Mouse (Mus musculus): Measurements from ENCODE around the gene Bcar1. TPM values are rescaled to one million over a fixed set of nuclear protein-coding genes. Genes with fewer than 3 reads are reported as not detected.

The Bcar1 gene
- total and polyA plus RNA-seq, 3 experiments = 19.1 to 31.3 (median 21.1) TPM

DNA sequence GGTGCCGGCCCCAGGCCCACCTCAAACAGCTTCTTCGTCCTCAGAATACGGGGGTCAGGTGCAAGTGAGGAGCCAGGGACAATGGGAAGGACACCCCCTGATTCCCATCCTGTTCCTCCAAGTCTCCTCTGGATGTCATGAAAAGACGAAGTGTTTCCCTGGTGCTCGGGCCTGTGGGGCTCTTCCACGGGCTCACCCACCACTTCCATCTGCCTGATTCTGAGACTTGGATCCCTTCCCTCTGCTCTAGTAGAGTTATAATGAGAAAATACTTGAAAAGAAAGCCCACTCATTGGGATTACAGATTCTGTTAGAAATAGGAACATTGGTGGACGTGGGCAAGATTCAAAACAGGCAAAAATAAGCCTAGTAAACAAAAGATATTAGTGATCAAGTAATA lies 64.8 kb downstream of the Bcar1 start:
- H3K36me3 ChIP-seq (ENCODE audit: control insufficient read depth, insufficient read depth, low read length) = no peaks in the 10 kb centered on the region
- no peak overlapping the region for H3K9ac ChIP-seq (ENCODE audit: low read depth, low read length)
- WGBS = 96% methylated on average over 7 of the region's 7 CpGs
- H3K4me3 ChIP-seq = no peak overlapping the region
- intact Hi-C loops (cut with DNase I) = loop anchor here (1.0 to 2.0 kb wide), 2 partner anchors 156 to 198 kb away; partner anchors contain the start of gene Tmem170
- H3K27me3 ChIP-seq (ENCODE audit: control insufficient read depth, insufficient read depth, low read length) = no peaks in the 10 kb centered on the region
- no peak overlapping the region for H3K27ac ChIP-seq
- no peak for DNase-seq
- TF ChIP-seq POLR2A (IDR thresholded peaks at IDR 0.05; ENCODE audit: insufficient read depth, low read depth, low read length) (no peak), CTCF (IDR thresholded peaks at IDR 0.05) (no peak), EP300 (IDR thresholded peaks at IDR 0.05; ENCODE audit: insufficient read depth, low read depth, low read length) (no peak)
- H3K4me1 ChIP-seq (ENCODE audit: control insufficient read depth, insufficient read depth, low read length) = no peaks in the 10 kb centered on the region
- H3K79me2 ChIP-seq (replicated peaks; ENCODE audit: control insufficient read depth, insufficient read depth, low read length) = no peaks in the 10 kb centered on the region

GRCm38 (mm10) chr8:111678111-111678510 lies 65.5 kb downstream of the Bcar1 start:
- Histone ChIP-seq H3K27ac (no peak overlapping the region), H3K4me1 (ENCODE audit: control insufficient read depth, insufficient read depth, low read length) (no peaks in the 10 kb centered on the region), H3K9ac (ENCODE audit: low read depth, low read length) (no peak overlapping the region), H3K79me2 (replicated peaks; ENCODE audit: control insufficient read depth, insufficient read depth, low read length) (no peaks in the 10 kb centered on the region), H3K36me3 (ENCODE audit: control insufficient read depth, insufficient read depth, low read length) (no peaks in the 10 kb centered on the region), H3K27me3 (ENCODE audit: control insufficient read depth, insufficient read depth, low read length) (no peaks in the 10 kb centered on the region), H3K4me3 (no peak overlapping the region)
- peak; percentile 35 to 42 for DNase-seq
- TF ChIP-seq POLR2A (IDR thresholded peaks at IDR 0.05; ENCODE audit: insufficient read depth, low read depth, low read length) (no peak), CTCF (IDR thresholded peaks at IDR 0.05) (peak; percentile 84), EP300 (IDR thresholded peaks at IDR 0.05; ENCODE audit: insufficient read depth, low read depth, low read length) (0 out of 2 replicates have a peak, but pooled peaks have one; percentile 49)
- intact Hi-C loops (cut with DNase I) = loop anchor here (1.0 to 2.0 kb wide), 2 partner anchors 157 to 199 kb away; partner anchors contain the start of gene Tmem170
- WGBS = 13% methylated on average over 3 of the region's 3 CpGs

- TF ChIP-seq EP300 (IDR thresholded peaks at IDR 0.05; ENCODE audit: insufficient read depth, low read depth, low read length) (no peak), CTCF (IDR thresholded peaks at IDR 0.05) (peak; percentile 61), POLR2A (IDR thresholded peaks at IDR 0.05; ENCODE audit: insufficient read depth, low read depth, low read length) (no peak)
- no peaks in the 10 kb centered on the region for H3K79me2 ChIP-seq (replicated peaks; ENCODE audit: control insufficient read depth, insufficient read depth, low read length)
- no peaks in the 10 kb centered on the region for H3K27me3 ChIP-seq (ENCODE audit: control insufficient read depth, insufficient read depth, low read length)
- no peaks in the 10 kb centered on the region for H3K36me3 ChIP-seq (ENCODE audit: control insufficient read depth, insufficient read depth, low read length)
- 80% methylated on average over 8 of the region's 8 CpGs for WGBS
- no peak for DNase-seq
- H3K4me3 ChIP-seq = no peak overlapping the region
- no peaks in the 10 kb centered on the region for H3K4me1 ChIP-seq (ENCODE audit: control insufficient read depth, insufficient read depth, low read length)
- intact Hi-C loops (cut with DNase I) = no loop called here
- H3K9ac ChIP-seq (ENCODE audit: low read depth, low read length) = no peak overlapping the region
- no peak overlapping the region for H3K27ac ChIP-seq
Observed at GRCm38 (mm10) chr8:111676237-111676636, 67.4 kb downstream of the Bcar1 start.

DNA sequence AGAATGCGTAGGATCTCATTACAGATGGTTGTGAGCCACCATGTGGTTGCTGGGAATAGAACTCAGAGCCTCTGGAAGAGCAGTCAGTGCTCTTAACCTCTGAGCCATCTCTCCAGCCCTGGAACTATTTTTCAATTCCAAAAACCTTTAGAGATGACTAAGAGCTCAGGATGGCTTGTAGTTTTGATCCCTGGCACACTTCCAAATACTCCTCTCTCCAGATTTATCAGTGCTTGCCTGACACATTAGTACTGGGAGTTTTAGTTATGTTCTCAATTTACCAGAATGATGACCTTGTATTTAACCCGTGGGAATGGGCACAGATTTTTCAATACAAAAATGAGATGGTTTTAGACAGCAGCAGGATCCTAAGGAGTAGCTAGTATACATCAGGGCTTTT lies 76.9 kb downstream of the Bcar1 start:
- no peak overlapping the region for H3K4me3 ChIP-seq
- H3K27ac ChIP-seq = no peak overlapping the region
- H3K4me1 ChIP-seq (ENCODE audit: control insufficient read depth, insufficient read depth, low read length) = no peaks in the 10 kb centered on the region
- H3K9ac ChIP-seq (ENCODE audit: low read depth, low read length) = no peak overlapping the region
- no peaks in the 10 kb centered on the region for H3K36me3 ChIP-seq (ENCODE audit: control insufficient read depth, insufficient read depth, low read length)
- TF ChIP-seq CTCF (IDR thresholded peaks at IDR 0.05) (no peak), POLR2A (IDR thresholded peaks at IDR 0.05; ENCODE audit: insufficient read depth, low read depth, low read length) (no peak), EP300 (IDR thresholded peaks at IDR 0.05; ENCODE audit: insufficient read depth, low read depth, low read length) (no peak)
- H3K27me3 ChIP-seq (ENCODE audit: control insufficient read depth, insufficient read depth, low read length) = no peaks in the 10 kb centered on the region
- H3K79me2 ChIP-seq (replicated peaks; ENCODE audit: control insufficient read depth, insufficient read depth, low read length) = no peaks in the 10 kb centered on the region
- WGBS = 71% methylated on average over 2 of the region's 2 CpGs
- no peak for DNase-seq
- intact Hi-C loops (cut with DNase I) = no loop called here

DNA sequence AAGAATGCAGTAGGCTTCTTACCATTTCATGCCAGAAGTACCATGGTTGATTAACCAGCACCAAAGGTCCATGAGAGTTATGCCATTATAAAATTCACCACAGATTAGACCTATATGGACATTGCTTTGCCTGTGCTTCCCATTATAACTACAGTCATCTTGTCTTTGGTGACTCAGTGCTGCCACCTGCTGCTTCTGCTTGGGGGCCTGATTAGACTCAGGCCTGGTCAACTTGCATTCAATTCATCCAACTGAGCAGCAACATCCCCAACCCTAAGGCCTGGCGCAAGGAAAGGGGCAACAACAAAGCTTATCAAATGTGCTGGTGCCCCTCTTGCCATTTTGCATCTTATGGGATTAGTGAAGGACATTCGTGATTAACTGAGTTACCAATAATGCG lies 81.1 kb downstream of the Bcar1 start:
- Histone ChIP-seq H3K79me2 (replicated peaks; ENCODE audit: control insufficient read depth, insufficient read depth, low read length) (peaks cover under 1% of the 10 kb centered on the region; the same call in 1 of the 2 replicates), H3K4me3 (no peak overlapping the region), H3K27ac (no peak overlapping the region), H3K27me3 (ENCODE audit: control insufficient read depth, insufficient read depth, low read length) (no peaks in the 10 kb centered on the region), H3K4me1 (ENCODE audit: control insufficient read depth, insufficient read depth, low read length) (peaks cover 10% of the 10 kb centered on the region), H3K9ac (ENCODE audit: low read depth, low read length) (no peak overlapping the region), H3K36me3 (ENCODE audit: control insufficient read depth, insufficient read depth, low read length) (peaks cover 5% of the 10 kb centered on the region; the same call in 1 of the 2 replicates)
- peak; percentile 94; the same call in 1 of the 2 replicates for TF ChIP-seq CTCF (IDR thresholded peaks at IDR 0.05)
- TF ChIP-seq EP300 (IDR thresholded peaks at IDR 0.05; ENCODE audit: insufficient read depth, low read depth, low read length) = peak; percentile 78
- TF ChIP-seq POLR2A (IDR thresholded peaks at IDR 0.05; ENCODE audit: insufficient read depth, low read depth, low read length) = no peak
- intact Hi-C loops (cut with DNase I) = loop anchor here (1.0 to 5.0 kb wide), 5 partner anchors 36 to 319 kb away; no protein-coding TSS in a partner anchor
- peak; percentile 78 to 87 for DNase-seq
- WGBS = 85% methylated on average over 3 of the region's 3 CpGs

Small RNA genes within 50 kb of the gene (microRNA-seq; reads per million reads assigned to microRNA genes)
- gene Mir7076 = 0 reads per million in 2 experiments

Other genes with a start within 250 kb of the Bcar1 start
- gene Wdr59, start 221.7 kb downstream of the Bcar1 start, total RNA-seq (2021) = 1 to 10 TPM; 6.9 to 7.0 TPM
- gene Wdr59, start 221.7 kb downstream of the Bcar1 start, polyA plus RNA-seq (2012; rRNA removed) = 5.4 and 8.3 TPM in 2 replicates
- gene Znrf1, start 207.7 kb downstream of the Bcar1 start, total RNA-seq (2021) = 10 to 100 TPM; 54.7 to 59.0 TPM
- 66.7 and 86.2 TPM in 2 replicates for gene Znrf1, start 207.7 kb downstream of the Bcar1 start, polyA plus RNA-seq (2012; rRNA removed)
- 10 to 100 TPM; 43.4 to 53.4 TPM for gene Ldhd, start 113.4 kb downstream of the Bcar1 start, total RNA-seq (2021)
- 52.1 and 56.2 TPM in 2 replicates for gene Ldhd, start 113.4 kb downstream of the Bcar1 start, polyA plus RNA-seq (2012; rRNA removed)
- gene Zfp1, start 100.4 kb downstream of the Bcar1 start, total RNA-seq (2021) = 1 to 10 TPM; 6.3 to 7.6 TPM
- gene Zfp1, start 100.4 kb downstream of the Bcar1 start, polyA plus RNA-seq (2012; rRNA removed) = 4.3 and 6.4 TPM in 2 replicates
- gene Ctrb1, start 52.8 kb downstream of the Bcar1 start, total RNA-seq (2021) = not detected
- gene Ctrb1, start 52.8 kb downstream of the Bcar1 start, polyA plus RNA-seq (2012; rRNA removed) = 0.68 and 0.82 TPM in 2 replicates
- gene Cfdp1, start 110.5 kb upstream of the Bcar1 start, total RNA-seq (2021) = 10 to 100 TPM; 32.7 to 34.4 TPM
- 5.6 and 11.6 TPM in 2 replicates for gene Cfdp1, start 110.5 kb upstream of the Bcar1 start, polyA plus RNA-seq (2012; rRNA removed)
- gene Tmem170, start 132.9 kb upstream of the Bcar1 start, total RNA-seq (2021) = 1 to 10 TPM; 2.7 to 2.9 TPM
- gene Tmem170, start 132.9 kb upstream of the Bcar1 start, polyA plus RNA-seq (2012; rRNA removed) = 2.1 and 2.9 TPM in 2 replicates
- not detected for gene Chst5, start 166.6 kb upstream of the Bcar1 start, total RNA-seq (2021)
- gene Chst5, start 166.6 kb upstream of the Bcar1 start, polyA plus RNA-seq (2012; rRNA removed) = not detected in 2 replicates
- 1 to 10 TPM; 2.1 to 2.6 TPM for gene Tmem231, start 190.1 kb upstream of the Bcar1 start, total RNA-seq (2021)
- 2.1 and 3.0 TPM in 2 replicates for gene Tmem231, start 190.1 kb upstream of the Bcar1 start, polyA plus RNA-seq (2012; rRNA removed)
- 100 to 1,000 TPM; 129 to 131 TPM for gene Gabarapl2, start 196.9 kb upstream of the Bcar1 start, total RNA-seq (2021)
- 52.2 and 94.2 TPM in 2 replicates for gene Gabarapl2, start 196.9 kb upstream of the Bcar1 start, polyA plus RNA-seq (2012; rRNA removed)
- 1 to 10 TPM; 1.8 to 2.0 TPM for gene Adat1, start 248.5 kb upstream of the Bcar1 start, total RNA-seq (2021)
- 1.8 and 3.2 TPM in 2 replicates for gene Adat1, start 248.5 kb upstream of the Bcar1 start, polyA plus RNA-seq (2012; rRNA removed)